Mouse (Mus musculus) gastrocnemius, postnatal 14 days (tissue): ENCODE measurements around the gene Gm17124. TPM values are rescaled to one million over a fixed set of nuclear protein-coding genes. Genes with fewer than 3 reads are reported as not detected.
"Not testable (repeated sequence)": the region's sequence is repeated elsewhere in the genome, so short reads cannot be mapped to it uniquely, and the experiment has no call there.

Experiments
- DNase-seq: peaks from one replicate; pipeline ENCODE4 v3.0.0; 2021; ENCODE audit warnings: mixed read lengths
- intact Hi-C: fragments of 180-260 bp; cut with DNase I; formaldehyde crosslinking; loops from one replicate; pipeline ENCODE4 v1.15.1; 2025; ENCODE audit warnings: low total_unique reads
- long read RNA-seq, 2 experiments: library from polyadenylated mRNA; stranded (forward); transcript quantifications; one replicate each; pipeline ENCODE4 v2.0.0; 2021
- microRNA-seq, 2 experiments: library from miRNA; unstranded; fragments of <30 nt; microRNA quantifications; one replicate each; pipeline ENCODE4 v1.2.0; 2021
- total RNA-seq, 2 experiments: library from RNA; stranded (reverse); gene quantifications; 2 replicates each; pipeline ENCODE4 v1.2.3; 2021

The Gm17124 gene
- total RNA-seq, result not detected
- long read RNA-seq, experiment 1, result 0 reads
- long read RNA-seq, experiment 2, result 0 reads

GRCm38 (mm10) chr14:42599782-42600181 lies at the start of gene Gm17124:
Gene Gm17124 (minus strand): TSS chr14:42599882.
- DNase-seq, intact Hi-C loops: not testable (repeated sequence)

GRCm38 (mm10) chr14:42641817-42642216 lies 42.1 kb upstream of the Gm17124 start, which contains the start of gene Gm3633:
Gene Gm3633 (minus strand): TSS chr14:42641917.
- intact Hi-C loops, DNase-seq: not testable (repeated sequence)

Small RNA genes within 50 kb of the gene (microRNA-seq; reads per million reads assigned to microRNA genes)
- gene Gm23620 (0 reads per million in 2 experiments), gene Gm25228 (0 reads per million in 2 experiments)

Other genes starting within 250 kb of the Gm17124 start
- gene Gm8005, start 160.2 kb downstream of the Gm17124 start, total RNA-seq, result not detected
- gene Gm8011, start 136.0 kb downstream of the Gm17124 start, total RNA-seq, result not detected
- not detected for gene Gm8020, start 97.5 kb downstream of the Gm17124 start, total RNA-seq
- gene Gm8024, start 75.6 kb downstream of the Gm17124 start, total RNA-seq, result not detected
- not detected for gene Gm3633, start 42.0 kb upstream of the Gm17124 start, total RNA-seq
- gene Gm10378, start 56.1 kb upstream of the Gm17124 start, total RNA-seq, result not detected
- gene Gm3015, start 168.9 kb upstream of the Gm17124 start, total RNA-seq, result not detected
- gene Gm10377, start 198.1 kb upstream of the Gm17124 start, total RNA-seq, result not detected